Mouse (Mus musculus) ES-Bruce4 (cell line): ENCODE data around the gene Prex1. TPM values are rescaled to one million over a fixed set of nuclear protein-coding genes. Genes with fewer than 3 reads are reported as not detected.

Experiments
- H3K27ac ChIP-seq: 2 replicates; pipeline ENCODE4 v1.5.1; 2012; ENCODE audit warnings: low read length, inconsistent platforms; ENCODE audit not compliant: insufficient read depth
- H3K27me3 ChIP-seq: 2 replicates; pipeline ENCODE4 v1.6.1; 2012; ENCODE audit warnings: mild to moderate bottlenecking, low read length, inconsistent platforms; ENCODE audit not compliant: control insufficient read depth, poor library complexity, insufficient read depth, severe bottlenecking
- H3K36me3 ChIP-seq: 2 replicates; pipeline ENCODE4 v1.6.1; 2012; ENCODE audit warnings: inconsistent platforms, mild to moderate bottlenecking, low read length, moderate library complexity; ENCODE audit not compliant: control insufficient read depth, poor library complexity, insufficient read depth, severe bottlenecking
- H3K4me1 ChIP-seq: one replicate; pipeline ENCODE4 v1.8.1; 2011; ENCODE audit warnings: low read length; ENCODE audit not compliant: control insufficient read depth, insufficient read depth
- H3K4me3 ChIP-seq: 2 replicates; pipeline ENCODE4 v1.5.1; 2011; ENCODE audit warnings: low read depth, mild to moderate bottlenecking, low read length
- H3K9ac ChIP-seq: 2 replicates; pipeline ENCODE4 v1.6.1; 2012; ENCODE audit warnings: low read depth, mild to moderate bottlenecking, inconsistent platforms; ENCODE audit not compliant: poor library complexity, severe bottlenecking
- H3K9me3 ChIP-seq: replicated peaks from 2 replicates; pipeline ENCODE4 v1.6.1; 2012; ENCODE audit warnings: mild to moderate bottlenecking, low read length, inconsistent platforms; ENCODE audit not compliant: control insufficient read depth, poor library complexity, insufficient read depth, severe bottlenecking
- CTCF ChIP-seq: IDR thresholded peaks from one replicate; pipeline ENCODE4 v1.8.1; 2011; ENCODE audit warnings: low read depth, low read length
- EP300 ChIP-seq: IDR thresholded peaks from 2 replicates; pipeline ENCODE4 v1.6.1; 2011; ENCODE audit warnings: low read depth, low read length; ENCODE audit not compliant: insufficient read depth
- POLR2A ChIP-seq: IDR thresholded peaks from one replicate; pipeline ENCODE4 v1.8.1; 2011; ENCODE audit warnings: low read length; ENCODE audit not compliant: insufficient read depth
- polyA plus RNA-seq: library from polyadenylated mRNA; stranded (reverse); fragments of >200 nt; gene quantifications from 2 replicates; pipeline ENCODE4 v1.2.4, GENCODE M21; 2011; ENCODE audit warnings: low read depth; ENCODE audit not compliant: missing spikeins, insufficient read depth, insufficient read length

Prex1 gene
- polyA plus RNA-seq, 1 experiment, result 10.2 TPM

GRCm38 (mm10) chr2:166700732-166701131 is 12.9 kb downstream of the Prex1 start:
- Histone ChIP-seq H3K36me3 (no peaks in the 10 kb centered on the region), H3K27me3 (no peaks in the 10 kb centered on the region), H3K4me3 (no peak overlapping the region), H3K9ac (no peak overlapping the region), H3K4me1 (peaks cover 6% of the 10 kb centered on the region), H3K27ac (no peak overlapping the region), H3K9me3 (no peaks in the 10 kb centered on the region)
- TF ChIP-seq POLR2A, result no peak
- no peak for TF ChIP-seq EP300
- TF ChIP-seq CTCF, result no peak

DNA sequence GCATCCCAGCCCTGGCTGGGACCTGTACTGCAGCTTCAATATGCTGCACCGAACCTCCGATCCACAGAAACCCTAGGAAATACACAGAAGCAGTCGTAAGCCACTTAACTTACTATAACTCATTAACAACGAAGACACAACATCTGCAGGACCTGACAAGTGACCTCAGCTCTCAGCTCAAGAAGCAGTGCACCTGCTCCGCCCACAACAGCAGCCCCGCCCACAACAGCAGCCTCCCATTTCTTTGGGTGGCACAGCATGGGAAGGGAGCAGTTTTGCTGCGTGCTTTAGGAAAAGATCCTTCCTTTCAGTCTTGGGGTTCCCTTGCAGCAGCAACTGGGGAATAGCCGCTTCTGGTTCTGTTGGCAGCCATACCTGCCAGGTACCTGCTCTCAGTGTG is 13.5 kb downstream of the Prex1 start:
- Histone ChIP-seq H3K36me3 (no peaks in the 10 kb centered on the region), H3K9ac (no peak overlapping the region), H3K4me1 (peaks cover 6% of the 10 kb centered on the region), H3K27me3 (no peaks in the 10 kb centered on the region), H3K9me3 (no peaks in the 10 kb centered on the region), H3K4me3 (peak overlapping the region; percentile 5; the same call in 1 of the 2 replicates), H3K27ac (no peak overlapping the region)
- TF ChIP-seq POLR2A (no peak), CTCF (no peak), EP300 (no peak)

GRCm38 (mm10) chr2:166699552-166699951 is 14.1 kb downstream of the Prex1 start:
- H3K9ac ChIP-seq, result no peak overlapping the region
- H3K36me3 ChIP-seq, result no peaks in the 10 kb centered on the region
- no peak for TF ChIP-seq POLR2A
- TF ChIP-seq EP300, result no peak
- TF ChIP-seq CTCF, result no peak
- H3K27ac ChIP-seq, result no peak overlapping the region
- H3K27me3 ChIP-seq, result no peaks in the 10 kb centered on the region
- no peaks in the 10 kb centered on the region for H3K9me3 ChIP-seq
- peaks cover 6% of the 10 kb centered on the region for H3K4me1 ChIP-seq
- H3K4me3 ChIP-seq, result no peak overlapping the region

GRCm38 (mm10) chr2:166694616-166695015 is 19.0 kb downstream of the Prex1 start:
- H3K36me3 ChIP-seq, result no peaks in the 10 kb centered on the region
- no peaks in the 10 kb centered on the region for H3K4me1 ChIP-seq
- H3K9ac ChIP-seq, result no peak overlapping the region
- no peaks in the 10 kb centered on the region for H3K9me3 ChIP-seq
- no peak overlapping the region for H3K27ac ChIP-seq
- no peaks in the 10 kb centered on the region for H3K27me3 ChIP-seq
- H3K4me3 ChIP-seq, result no peak overlapping the region
- TF ChIP-seq CTCF, result no peak
- TF ChIP-seq POLR2A, result no peak
- TF ChIP-seq EP300, result no peak

DNA sequence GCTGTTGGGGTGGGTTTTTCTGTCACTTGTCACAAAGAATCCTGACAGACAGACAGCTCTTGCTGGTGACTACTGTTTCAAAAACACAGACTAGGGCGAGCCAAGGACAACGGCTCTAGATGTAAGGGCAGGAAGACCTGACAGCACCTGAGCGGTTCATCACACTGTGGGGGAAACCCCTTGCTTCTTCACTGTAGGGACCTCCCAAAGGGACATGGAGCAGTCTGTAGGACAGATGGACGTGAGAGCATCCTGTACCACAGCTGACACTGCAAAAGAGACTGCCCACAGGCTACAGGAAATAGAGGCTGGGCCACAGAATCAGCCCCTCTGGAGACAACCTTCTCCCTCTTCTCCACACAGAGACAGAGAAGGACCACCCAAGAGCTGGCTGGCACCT is 20.2 kb downstream of the Prex1 start:
- Histone ChIP-seq H3K4me3 (no peak overlapping the region), H3K27ac (no peak overlapping the region), H3K27me3 (no peaks in the 10 kb centered on the region), H3K36me3 (no peaks in the 10 kb centered on the region), H3K9ac (no peak overlapping the region), H3K9me3 (no peaks in the 10 kb centered on the region), H3K4me1 (no peaks in the 10 kb centered on the region)
- TF ChIP-seq CTCF (no peak), POLR2A (no peak), EP300 (no peak)

DNA sequence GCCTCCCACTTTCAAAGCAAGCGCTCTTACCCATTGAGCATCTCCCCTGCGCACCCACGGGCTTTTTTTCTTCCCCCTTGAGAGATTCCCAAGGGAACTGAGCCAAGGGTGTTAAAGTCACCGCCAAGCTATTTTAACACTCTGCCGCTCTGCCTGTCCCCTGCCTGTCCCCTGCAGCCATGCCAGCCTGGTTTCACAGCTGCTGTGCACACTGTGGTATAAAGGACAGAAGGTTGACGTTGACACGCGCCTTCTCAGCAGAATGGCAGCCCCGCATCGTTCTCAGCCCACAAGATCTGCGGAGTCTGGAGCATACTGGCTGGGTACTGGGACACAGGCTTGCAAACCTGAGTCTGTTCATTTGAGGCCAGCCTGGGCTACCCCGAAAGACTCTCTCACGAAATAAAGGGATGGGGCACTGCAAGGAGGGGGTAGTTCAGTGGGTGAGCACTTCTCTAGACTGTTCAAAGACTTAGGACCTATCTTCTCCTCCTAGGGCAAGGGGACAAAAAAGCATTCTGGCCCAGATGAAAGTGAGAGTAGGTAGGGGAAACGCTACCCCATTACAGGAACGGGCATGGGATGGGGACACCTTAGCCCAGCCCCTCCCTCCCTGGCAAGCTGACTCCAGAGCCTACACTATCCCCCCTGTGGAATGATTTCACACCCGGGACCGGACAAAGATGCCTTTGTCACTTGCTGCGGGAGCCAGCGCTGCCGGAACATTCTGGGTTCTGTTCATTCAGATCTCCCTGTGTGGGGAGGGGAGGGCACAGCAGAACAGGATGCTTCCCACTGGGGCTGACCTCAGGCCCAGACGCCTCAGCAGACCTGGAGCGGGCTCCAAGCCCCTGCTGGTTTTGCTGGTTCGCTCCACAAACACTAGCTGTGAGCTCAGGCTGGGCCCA is 21.8 kb downstream of the Prex1 start:
- TF ChIP-seq POLR2A (no peak), EP300 (no peak), CTCF (no peak)
- no peak overlapping the region for H3K4me3 ChIP-seq
- H3K36me3 ChIP-seq, result no peaks in the 10 kb centered on the region
- no peak overlapping the region for H3K27ac ChIP-seq
- no peaks in the 10 kb centered on the region for H3K4me1 ChIP-seq
- no peaks in the 10 kb centered on the region for H3K27me3 ChIP-seq
- H3K9me3 ChIP-seq, result no peaks in the 10 kb centered on the region
- H3K9ac ChIP-seq, result no peak overlapping the region
